Mouse (Mus musculus) left cerebral cortex, adult 2 months (tissue): Measurements from ENCODE around the gene Mcm3. TPM values are rescaled to one million over a fixed set of nuclear protein-coding genes. Genes with fewer than 3 reads are reported as not detected.

Source experiments
- DNase-seq, 2 experiments: peaks; one replicate each; pipeline ENCODE4 v3.0.0; 2021 to 2022; ENCODE audit warnings: low spot score in 2 of 2, mixed read lengths in 1 of 2; ENCODE audit errors: extremely low spot score in 1 of 2
- H3K27ac ChIP-seq: fragments of 200-600 bp; 2 replicates; pipeline ENCODE4 v1.8.1; 2022
- H3K4me3 ChIP-seq: fragments of 200-600 bp; 2 replicates; pipeline ENCODE4 v1.8.1; 2022
- CTCF ChIP-seq: fragments of 200-600 bp; IDR thresholded peaks from 2 replicates; pipeline ENCODE4 v1.8.1; 2022; ENCODE audit warnings: antibody characterized with exemption, mild to moderate bottlenecking, moderate library complexity
- intact Hi-C: fragments of 180-260 bp; cut with DNase I; formaldehyde crosslinking; loops from one replicate; pipeline ENCODE4 v1.15.1; 2025
- total RNA-seq, 2 experiments: library from RNA; stranded (reverse); gene quantifications; 2 replicates each; pipeline ENCODE4 v1.2.3; 2021

Mcm3 gene
- total RNA-seq, 2 experiments from 2014 or later: 1.9 to 3.4 TPM

DNA sequence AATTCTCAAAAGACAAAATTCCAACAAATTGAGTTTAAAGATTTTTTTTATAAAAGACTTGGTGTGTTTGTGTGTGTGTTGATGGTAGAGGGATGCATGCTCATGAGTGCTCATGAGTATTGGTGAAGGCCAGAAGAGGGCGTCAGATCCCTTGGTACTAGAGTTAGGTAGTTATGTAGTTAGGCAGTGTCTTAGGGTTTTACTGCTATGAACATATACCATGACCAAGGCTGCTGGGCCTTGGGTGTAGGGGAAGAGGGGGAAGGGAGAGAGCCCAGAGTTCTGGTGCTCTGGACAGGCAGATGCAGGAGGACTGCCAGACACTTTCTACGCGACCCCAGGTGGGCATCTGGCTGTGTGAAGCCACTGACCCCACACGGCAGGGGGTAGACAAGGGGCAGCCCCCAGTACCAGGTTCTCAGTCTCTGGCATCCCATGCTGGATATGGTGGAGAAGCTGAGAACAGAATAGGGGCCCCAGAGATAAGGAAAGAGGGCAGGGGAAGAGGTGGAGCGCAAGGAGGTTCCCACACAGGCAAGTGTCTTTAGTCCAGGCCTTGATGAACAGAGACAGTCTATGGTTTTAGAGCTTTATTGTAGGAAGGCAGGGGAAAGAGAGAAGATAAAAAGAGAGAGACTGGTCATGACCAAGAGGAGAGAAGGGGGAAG is 12.5 kb upstream of the Mcm3 start:
- Histone ChIP-seq H3K27ac (no peak overlapping the region), H3K4me3 (no peak overlapping the region)
- TF ChIP-seq CTCF: no peak; the same call in 1 of the 2 replicates
- DNase-seq: no peak
- intact Hi-C loops: loop anchor here (10.0 kb wide), 1 partner anchor 272 kb away; no protein-coding TSS in a partner anchor

GRCm38 (mm10) chr1:20830546-20830945 is 10.4 kb upstream of the Mcm3 start:
- no peak for TF ChIP-seq CTCF
- no peak overlapping the region for H3K4me3 ChIP-seq
- intact Hi-C loops: loop anchor here (10.0 kb wide), 1 partner anchor 274 kb away; no protein-coding TSS in a partner anchor
- no peak overlapping the region for H3K27ac ChIP-seq
- DNase-seq: no peak

DNA sequence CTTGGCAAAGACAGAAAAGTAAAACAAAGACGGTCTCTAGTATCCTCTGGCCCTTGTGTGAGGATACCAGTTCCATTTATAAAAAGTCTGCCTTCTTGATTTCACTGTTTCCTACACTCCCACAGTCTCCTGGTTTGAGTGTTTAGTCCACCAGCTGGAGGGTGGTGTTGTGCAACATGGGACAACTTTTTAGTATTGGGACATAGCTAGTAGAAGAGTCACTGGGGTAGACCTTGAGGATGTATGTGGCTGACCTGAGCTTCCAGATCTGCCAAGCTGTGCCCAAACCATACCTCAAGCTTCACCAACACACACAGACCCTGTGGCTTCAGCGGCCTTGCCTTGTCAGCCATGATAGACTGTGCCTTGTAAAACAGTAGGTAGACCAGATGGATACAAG is 7.9 kb upstream of the Mcm3 start:
- TF ChIP-seq CTCF: no peak
- intact Hi-C loops: no loop called here

GRCm38 (mm10) chr1:20825036-20825435 is 4.9 kb upstream of the Mcm3 start:
- no peak for TF ChIP-seq CTCF
- DNase-seq: no peak
- intact Hi-C loops: no loop called here

More for the DNA sequence above, 7.9 kb upstream of the Mcm3 start:
- H3K27ac ChIP-seq: no peak overlapping the region
- no peak for DNase-seq
- H3K4me3 ChIP-seq: no peak overlapping the region

DNA sequence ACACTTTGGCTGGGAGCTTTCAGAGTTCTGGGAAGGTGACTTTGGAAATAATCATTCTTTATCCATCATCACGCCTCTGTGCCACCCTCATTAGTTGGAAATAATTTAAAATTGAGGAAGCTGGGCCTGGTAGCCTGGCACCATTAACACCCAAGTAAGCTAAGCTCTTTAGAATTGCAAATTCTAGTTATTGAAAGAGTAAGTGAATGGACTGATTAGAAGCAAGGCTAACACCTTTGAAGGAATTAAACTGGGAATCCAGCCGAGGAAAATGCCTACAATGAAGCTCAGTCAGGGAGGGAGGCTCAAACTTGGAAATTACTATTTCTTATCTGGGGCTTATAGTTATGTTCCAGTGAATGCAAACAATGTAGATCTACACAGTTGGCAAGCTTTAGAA is 3.8 kb upstream of the Mcm3 start:
- intact Hi-C loops: loop anchor here (5.0 kb wide), 1 partner anchor 338 kb away; no protein-coding TSS in a partner anchor
- DNase-seq: no peak
- Histone ChIP-seq H3K4me3 (no peak overlapping the region), H3K27ac (no peak overlapping the region)
- no peak for TF ChIP-seq CTCF

More at GRCm38 (mm10) chr1:20825036-20825435, 4.9 kb upstream of the Mcm3 start:
- Histone ChIP-seq H3K4me3 (no peak overlapping the region), H3K27ac (no peak overlapping the region)

- no peak for DNase-seq
- Histone ChIP-seq H3K4me3 (no peak overlapping the region), H3K27ac (0 out of 2 replicates have a peak overlapping the region, but pooled peaks have one; percentile 11)
- TF ChIP-seq CTCF: no peak
- intact Hi-C loops: loop anchor here (5.0 kb wide), 1 partner anchor 339 kb away; no protein-coding TSS in a partner anchor
These were observed 3.4 kb upstream of the Mcm3 start for GRCm38 (mm10) chr1:20823471-20823870.

DNA sequence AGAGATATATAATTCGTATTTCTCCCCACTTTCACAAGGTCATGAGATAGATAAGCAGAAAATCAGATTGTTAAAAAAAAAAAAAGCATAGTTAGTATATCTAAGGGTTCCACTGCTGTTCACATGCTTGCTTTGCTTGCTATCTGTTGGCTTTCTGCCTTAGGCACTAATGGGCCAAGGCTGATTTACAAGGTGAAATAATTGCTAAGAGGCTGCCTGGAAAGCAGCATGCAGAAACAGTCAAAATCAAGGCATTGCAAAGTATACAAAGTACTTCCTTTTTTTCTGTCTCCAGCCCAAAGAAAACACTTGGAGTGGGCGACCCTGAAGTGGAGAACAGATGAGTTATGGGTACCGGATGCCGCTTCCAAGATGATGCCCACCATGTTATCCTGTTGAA is 847 bp upstream of the Mcm3 start:
- no peak overlapping the region for H3K27ac ChIP-seq
- no peak overlapping the region for H3K4me3 ChIP-seq
- DNase-seq: no peak
- intact Hi-C loops: loop anchor here (2.0 to 5.0 kb wide), 2 partner anchors 70 to 341 kb away; partner anchors contain the start of gene Paqr8
- TF ChIP-seq CTCF: no peak

DNA sequence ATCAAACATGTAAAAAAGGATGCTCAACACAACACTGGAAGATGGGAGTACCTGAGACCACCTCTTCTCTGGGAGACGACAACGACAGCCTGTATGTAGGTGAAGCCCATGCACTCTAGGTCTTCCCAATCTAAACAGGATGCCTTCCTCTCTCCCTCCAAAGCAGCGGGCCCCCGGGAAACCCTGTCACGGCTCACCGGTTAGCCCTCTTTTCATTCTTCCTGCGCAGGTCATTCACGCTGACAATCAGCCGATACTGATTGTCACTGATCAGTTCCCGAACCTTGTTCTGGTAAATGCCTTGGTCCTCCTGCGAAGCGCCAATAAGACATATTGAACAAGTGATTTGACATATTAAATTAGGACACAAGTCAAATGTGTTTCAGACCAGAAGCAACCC is 2.5 kb downstream of the Mcm3 start:
- no peak for DNase-seq

GRCm38 (mm10) chr1:20817172-20817571 is 2.9 kb downstream of the Mcm3 start:
- no peak overlapping the region for H3K4me3 ChIP-seq
- H3K27ac ChIP-seq: no peak overlapping the region
- no peak for TF ChIP-seq CTCF
- intact Hi-C loops: no loop called here
- DNase-seq: no peak

More for the DNA sequence above, 2.5 kb downstream of the Mcm3 start:
- Histone ChIP-seq H3K27ac (no peak overlapping the region), H3K4me3 (no peak overlapping the region)
- intact Hi-C loops: no loop called here
- no peak for TF ChIP-seq CTCF

DNA sequence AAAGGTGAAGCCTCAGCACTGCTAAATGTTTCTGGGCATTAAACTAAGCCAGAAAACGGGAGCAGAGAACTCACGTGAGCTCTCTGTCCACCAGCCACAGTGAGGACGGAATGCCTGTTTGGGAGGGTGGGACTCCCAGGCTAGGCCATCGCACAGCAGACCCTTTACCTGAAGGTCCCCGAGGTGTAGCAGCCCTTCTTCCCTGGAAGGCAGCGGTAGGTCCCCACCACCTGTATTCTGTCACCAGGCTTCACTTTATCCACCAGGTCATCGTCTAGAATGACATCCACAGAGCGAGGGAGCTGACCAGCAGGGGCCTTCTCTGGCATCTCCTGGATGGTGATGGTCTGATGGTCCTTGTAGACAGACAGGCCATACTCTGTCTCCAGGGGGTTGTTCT is 5.6 kb downstream of the Mcm3 start:
- DNase-seq: no peak
- no peak overlapping the region for H3K27ac ChIP-seq
- no peak for TF ChIP-seq CTCF
- H3K4me3 ChIP-seq: no peak overlapping the region
- intact Hi-C loops: no loop called here

GRCm38 (mm10) chr1:20804526-20804925 is 15.6 kb downstream of the Mcm3 start:
- Histone ChIP-seq H3K4me3 (no peak overlapping the region), H3K27ac (no peak overlapping the region)
- intact Hi-C loops: loop anchor here (10.0 kb wide), 1 partner anchor 350 kb away; no protein-coding TSS in a partner anchor
- DNase-seq: no peak
- no peak for TF ChIP-seq CTCF

GRCm38 (mm10) chr1:20801682-20802390 is 18.3 kb downstream of the Mcm3 start:
- no peak overlapping the region for H3K4me3 ChIP-seq
- intact Hi-C loops: loop anchor here (1.0 to 10.0 kb wide), 3 partner anchors 102 to 353 kb away; no protein-coding TSS in a partner anchor
- TF ChIP-seq CTCF: peak; percentile 75
- H3K27ac ChIP-seq: no peak overlapping the region
- DNase-seq: peak; percentile 35 to 44
